Mouse (Mus musculus) heart, adult 11 months (tissue): ENCODE data around the gene Grk2.

ENCODE experiments used
- DNase-seq: peaks from one replicate; pipeline ENCODE4 v3.0.0; 2022

The Grk2 gene

DNA sequence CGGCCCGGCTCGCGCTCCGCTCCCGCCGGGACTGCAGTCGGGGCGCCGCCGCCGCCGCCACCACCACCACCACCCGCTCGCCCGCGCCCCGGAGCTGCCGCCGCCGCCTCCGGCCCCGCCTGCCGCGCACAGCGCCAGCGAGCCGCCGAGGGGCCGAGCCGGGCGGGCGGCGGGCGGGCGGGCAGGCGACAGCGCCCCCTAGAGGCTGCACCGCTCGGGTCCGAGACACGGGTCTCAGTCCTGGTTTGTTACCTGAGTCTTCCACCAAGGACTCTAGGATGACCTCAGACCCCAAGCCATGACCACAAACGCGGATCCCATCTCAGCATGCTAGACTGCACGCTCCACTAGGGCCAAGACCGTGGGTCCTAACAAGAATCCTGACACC lies at the start of gene Grk2:
Gene Grk2, minus strand, starts transcription at position 33 of the 388 bp plus-strand sequence.
- DNase-seq = peak; percentile 98

DNA sequence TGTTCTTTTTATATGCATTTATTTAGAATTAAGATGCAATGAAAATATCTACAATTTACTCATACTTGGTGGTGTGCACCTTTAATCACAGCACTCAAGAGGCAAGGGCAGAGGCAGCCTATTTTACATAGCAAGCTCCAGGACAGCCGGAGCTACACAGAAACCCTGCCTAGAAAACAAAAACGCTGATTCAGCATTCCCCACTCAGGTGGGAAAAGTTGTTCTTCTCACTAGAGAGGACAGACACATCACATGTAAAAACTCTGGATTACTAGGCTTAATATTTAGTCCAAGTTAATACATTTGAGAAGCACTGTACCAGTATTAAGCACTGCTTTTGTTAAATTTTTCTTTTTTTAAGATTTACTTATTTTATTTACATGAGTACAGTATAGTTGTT lies 43.4 kb upstream of the Grk2 start:
- DNase-seq = no peak

DNA sequence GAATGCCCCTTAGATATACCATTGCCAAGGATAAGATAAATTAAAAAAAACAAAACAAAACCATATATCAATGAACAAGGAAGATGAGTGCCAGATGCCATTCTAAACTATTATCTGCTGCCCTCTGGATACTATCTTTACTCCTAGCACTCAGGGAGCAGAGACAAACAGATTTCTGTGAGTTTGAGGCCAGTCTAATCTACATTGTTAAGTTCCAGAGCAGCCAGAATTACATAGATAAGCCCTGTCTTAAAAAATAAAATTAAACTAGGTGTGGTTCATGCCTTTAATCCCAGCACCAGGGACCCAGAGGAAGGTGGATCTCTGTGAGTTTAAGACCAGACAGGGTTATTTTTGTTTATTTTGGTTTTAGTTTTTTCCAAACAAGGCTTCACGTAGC lies 40.5 kb upstream of the Grk2 start:
- DNase-seq = no peak

DNA sequence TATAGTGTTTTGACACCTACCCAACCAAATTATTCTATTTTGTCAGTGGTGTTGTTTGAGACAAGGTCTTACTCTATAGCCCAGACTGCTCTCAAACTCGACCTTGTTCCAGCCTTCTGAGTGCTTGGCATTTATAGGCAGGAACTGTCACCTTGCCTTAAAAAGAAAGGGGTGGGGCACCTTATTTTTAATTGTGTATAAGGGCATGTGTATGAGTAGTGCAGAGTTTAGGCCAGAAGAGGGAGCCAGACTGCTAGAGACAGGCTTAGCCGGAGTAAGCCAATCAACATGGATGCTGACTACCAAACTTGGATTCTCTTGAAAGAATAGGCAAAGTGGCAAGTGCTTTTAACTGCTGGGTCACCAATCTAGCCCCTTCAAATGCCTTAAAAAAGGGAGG lies 32.1 kb upstream of the Grk2 start:
- peak; percentile 94 for DNase-seq

DNA sequence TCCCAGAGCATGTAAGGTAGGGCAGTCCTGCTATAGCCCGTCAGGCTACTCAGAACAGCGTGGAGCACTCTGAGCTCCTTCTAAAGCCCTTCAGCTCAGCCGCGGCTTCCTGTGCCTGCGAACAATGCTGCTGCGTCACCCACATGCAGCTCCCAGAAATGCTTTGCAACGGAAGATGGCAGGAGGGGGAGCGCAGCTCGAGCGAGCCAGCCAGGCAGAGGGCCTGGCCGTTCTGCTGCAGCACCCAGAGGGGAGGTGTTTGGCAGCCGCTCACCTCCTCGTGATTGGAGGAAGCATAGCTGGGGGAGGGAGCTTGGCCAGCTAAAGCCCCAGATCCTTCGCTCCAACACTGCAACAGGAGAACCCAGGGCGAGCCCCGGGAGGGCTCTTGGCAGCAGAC lies 27.8 kb upstream of the Grk2 start:
- peak; percentile 100 for DNase-seq

DNA sequence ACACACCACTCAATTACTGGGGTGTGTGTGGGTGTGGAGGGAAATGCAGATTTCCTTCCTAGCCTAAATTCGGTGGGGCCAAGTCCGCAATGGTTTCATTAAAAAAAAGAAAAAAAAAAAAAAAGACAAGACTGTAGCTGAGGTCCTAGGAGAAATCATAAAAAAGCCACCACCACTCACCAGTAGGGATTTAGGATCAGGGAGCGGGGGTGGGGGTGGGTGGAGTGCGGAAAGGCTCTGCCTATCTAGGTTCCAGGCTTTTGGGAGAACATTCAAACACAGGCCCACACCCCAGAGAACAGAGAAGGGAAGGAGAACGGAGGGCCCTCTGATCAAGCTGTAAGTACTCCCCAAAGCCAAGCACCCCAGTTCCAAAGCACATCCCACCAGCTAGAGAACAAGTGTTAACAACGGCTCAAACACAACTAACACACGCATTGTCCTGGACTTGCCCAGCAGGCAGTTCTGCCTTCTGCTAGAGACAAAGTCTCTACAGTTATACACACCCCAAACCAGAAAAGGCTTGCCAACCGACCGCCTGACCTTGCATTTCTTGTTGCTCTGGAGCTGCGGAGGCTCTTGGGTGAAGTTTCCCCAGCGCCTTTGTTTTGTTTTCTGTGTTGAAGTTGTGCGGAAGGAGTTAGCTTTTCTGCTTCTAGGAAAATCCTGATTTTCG lies 27.2 kb upstream of the Grk2 start:
- peak; percentile 94 for DNase-seq

DNA sequence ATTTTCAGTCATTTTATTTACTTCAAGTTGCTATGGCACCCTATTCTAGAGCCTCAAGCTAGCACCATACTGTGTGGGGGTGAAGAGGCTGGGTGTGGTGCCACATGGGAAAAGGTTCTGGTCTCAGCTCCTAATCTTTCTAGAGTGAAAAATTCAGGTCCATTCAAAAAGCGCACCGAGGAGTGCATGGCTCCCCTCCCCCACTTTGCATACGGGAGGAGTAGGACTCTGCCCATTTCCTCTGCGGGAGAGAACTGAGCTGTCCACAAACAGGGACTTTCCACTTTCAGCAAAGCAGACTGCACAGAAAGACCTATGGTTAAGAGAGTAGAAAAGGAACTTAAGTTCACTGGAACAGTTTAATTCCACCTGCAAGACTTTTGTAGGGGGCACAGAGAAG lies 26.6 kb upstream of the Grk2 start:
- DNase-seq = peak; percentile 95

DNA sequence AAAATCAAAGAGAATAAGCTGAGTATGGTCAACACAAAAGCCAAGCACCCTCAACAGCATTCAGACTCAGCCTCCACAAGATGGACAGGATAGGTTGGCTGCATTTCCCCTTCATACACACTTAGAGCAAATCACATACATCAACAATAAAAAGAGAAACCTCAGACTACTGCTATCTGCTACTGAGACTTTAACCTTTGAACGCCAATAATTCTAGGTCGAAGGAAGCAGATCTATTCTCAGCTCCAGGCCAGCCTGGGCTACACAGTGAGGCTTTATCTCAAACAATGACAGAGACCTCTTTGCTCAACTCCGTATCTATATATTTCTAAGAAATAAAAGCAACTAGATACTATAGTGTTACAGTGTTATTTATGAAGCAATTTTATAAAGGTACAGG lies 25.3 kb upstream of the Grk2 start:
- peak; percentile 71 for DNase-seq

DNA sequence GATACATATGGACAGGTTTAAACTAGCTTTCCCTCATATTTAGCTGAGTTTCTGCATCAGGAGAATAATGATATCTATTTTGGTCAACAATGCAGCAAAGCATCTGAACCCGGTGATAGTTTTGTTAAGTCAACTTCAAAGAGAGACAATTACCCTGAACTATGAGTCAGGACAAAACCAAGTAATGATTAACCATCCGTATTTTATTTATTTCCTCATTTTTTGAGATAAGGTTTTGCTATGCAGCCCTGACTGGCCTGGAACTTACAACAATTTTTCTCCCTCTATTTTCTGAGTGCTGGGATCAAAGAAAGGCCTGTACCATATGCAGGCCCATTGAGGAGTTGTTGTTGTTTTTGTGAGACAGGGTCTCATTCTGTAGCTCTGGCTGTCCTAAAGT lies 24.6 kb upstream of the Grk2 start:
- DNase-seq = no peak

DNA sequence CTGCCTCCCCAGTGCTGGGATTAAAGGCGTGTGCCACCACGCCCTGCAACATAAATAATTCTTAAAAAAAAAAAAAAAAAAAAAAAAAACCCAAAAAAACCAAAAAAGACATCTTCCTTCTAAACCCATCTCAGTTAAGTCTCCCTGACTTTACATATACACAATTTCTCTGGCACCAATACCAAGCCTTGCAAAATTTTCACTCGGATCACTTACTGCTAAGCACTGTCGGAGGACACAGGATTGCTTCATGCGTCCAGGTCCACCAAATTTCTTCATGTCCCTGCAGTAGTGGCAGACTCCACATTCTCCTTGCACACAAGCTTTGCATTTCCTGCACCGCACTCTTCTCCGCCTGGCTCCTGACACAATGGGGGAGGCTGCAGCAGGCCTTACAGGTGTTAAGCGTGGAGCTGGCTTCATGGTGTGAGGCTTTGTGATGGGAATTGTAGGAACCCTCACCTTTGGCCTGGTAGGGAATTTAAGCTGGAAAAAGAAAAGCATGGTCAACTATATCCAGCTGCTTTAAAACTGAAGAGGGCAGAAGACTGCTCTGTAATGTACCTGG lies 22.8 kb upstream of the Grk2 start:
- peak; percentile 80 for DNase-seq

DNA sequence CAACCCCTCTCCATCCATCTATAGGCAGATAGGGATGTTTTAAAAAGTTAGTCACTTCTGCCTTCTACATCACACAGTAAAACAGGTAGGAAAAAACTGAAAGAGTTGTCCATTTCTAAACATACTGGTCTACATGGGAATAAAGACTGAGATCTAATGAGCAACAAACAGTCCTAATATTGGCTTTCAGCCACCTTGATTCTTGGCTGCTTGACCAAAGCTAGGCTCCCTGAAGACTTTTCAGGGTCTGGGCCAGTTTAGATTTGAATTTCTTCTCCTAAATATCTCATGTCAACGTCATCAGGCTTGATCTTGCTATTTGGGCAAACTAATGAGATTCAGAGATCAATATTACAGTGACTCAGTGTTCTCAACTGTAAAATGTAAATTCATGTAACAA lies 20.9 kb upstream of the Grk2 start:
- DNase-seq = peak; percentile 82

DNA sequence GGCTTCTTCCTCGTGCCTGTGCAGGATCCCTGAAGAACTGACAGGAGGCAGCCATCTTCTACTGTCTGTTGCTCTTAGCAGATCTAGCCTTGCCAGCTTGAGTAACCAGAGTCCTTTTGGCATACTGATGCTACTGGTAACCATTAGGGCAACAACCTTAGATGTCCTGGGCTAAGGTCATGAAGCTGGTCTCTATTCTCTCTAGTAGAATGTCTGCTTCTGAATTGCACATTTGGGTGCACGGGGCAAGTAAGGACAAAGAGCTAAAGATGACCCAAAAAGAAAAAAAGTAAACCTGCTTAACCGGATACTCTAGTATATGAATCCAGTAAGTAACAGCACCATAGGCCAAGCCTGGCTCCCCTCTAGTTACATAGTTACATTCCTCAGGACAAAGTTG lies 20.1 kb upstream of the Grk2 start:
- peak; percentile 53 for DNase-seq

DNA sequence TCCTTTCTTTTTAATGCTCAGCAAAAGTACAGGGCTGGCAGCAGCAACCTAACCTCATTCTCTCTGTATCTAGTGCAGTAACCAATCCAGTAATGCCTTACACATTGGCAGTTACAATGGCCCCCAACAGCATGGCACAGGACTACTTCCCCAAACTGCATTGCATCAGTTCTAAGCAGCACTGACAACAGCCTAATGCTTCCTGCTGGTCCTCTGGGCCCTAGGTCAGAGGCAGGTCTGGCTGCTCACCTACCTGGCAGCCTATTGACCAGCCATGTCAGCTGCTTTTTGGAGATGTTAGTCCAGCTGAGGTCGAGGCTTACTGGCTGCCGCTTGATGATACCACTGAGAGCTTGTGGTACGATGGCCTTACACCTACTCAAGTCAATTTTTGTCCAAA lies 16.1 kb upstream of the Grk2 start:
- peak; percentile 85 for DNase-seq

DNA sequence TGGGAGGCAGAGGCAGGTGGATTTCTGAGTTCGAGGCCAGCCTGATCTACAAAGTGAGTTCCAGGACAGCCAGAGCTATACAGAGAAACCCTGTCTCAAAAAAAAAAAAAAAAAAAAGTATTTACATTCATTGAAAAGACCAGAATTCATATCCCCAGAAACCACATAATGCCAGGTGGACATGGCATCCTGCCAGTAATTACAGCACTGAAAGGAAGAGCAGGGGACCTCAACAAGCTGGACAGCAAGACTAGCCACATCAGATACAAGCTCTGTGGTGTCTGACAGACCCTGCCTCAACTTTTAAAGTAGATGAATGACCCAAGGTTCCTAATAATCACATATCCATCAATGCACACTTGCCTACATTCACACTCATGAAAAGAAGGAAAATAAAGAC lies 15.6 kb upstream of the Grk2 start:
- peak; percentile 77 for DNase-seq

DNA sequence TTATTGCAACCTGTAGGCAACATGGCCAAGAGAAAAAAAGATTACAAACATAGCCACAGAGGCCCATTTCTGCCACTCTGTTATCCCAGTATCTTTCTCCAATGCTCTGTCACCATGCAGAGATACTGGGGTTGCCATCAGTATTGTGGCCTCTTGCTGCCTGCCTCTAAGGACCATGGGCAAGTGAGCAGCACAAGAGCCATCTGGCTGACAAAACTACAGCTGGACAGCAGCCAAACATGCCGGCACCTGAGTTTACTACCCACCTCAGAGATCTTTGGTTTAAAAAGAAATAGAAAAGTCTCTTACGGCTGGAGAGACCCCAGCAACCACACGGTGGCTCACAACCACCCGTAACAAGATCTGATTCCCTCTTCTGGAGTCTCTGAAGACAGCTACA lies 13.2 kb upstream of the Grk2 start:
- DNase-seq = no peak

DNA sequence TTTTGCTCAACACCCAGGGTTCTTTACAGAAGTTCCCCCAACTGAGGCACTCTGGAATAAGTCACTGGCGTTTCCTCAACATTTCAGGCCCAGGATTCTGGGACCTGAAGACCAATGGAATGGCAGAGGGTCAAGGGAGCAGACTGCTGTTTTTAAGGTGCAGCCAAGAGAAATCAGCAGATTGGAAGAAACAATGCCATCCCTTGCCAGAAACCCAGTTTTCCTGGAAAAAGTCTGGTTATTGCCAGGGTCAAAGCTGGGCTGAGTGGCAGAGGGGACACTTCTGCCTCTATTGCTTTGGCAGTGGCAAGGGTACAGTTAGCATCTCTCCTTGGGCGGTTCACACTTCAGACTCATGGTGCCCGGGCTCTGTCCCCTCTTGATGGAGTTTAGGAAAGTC lies 11.2 kb upstream of the Grk2 start:
- peak; percentile 80 for DNase-seq

DNA sequence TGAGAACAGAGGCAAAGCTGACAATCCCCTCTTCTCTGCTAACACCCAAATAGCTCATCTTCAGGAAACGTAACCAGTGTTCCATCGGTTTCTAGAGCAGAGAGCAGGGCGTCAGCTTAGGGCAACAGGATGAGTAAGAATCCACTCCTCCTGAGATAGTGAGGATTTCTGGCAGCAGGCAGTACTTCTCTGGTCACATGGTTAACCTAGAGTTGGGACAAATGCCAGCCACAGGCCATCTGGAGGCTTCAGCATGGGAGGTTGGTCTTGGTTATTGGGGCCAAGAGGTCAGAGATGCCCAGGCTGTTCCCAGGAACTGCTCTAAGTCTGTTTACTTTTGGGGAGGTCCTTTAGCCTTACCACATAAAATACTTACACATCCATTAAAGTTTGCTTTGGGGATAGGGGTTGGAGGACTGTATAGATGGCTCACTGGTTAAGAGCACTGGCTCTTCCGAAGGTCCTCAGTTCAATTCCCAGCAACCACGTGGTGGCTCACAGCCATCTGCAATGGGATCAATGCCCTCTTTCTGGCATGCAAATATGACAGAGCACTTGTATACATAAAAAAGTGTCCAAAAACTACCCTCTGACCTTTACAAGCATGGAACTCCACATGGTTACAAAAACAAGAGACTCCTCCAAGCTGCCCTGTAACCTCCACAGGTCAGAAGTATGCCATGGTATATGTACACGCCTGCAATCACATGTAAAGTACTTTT lies 9.4 kb upstream of the Grk2 start:
- DNase-seq = peak; percentile 97

DNA sequence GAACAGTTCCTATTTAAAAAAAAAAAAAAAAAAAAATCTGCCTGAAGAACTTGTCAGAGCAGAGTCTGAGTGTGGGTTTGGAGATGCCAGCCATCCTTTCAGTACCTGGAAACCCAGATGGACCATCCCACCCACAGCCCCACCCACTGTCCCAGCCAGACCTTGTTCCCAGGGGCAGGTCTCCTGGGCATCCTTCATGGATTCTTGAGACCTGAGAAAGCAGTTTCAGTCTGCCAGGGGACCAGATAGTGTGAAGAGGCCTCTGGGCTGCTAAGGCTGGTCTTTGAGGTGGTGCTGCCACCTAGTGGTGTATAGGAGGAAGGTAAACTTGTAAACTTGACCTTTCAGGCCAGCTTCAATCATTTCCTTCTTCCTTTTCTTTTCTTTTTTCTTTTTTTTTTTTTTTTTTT lies 3.8 kb upstream of the Grk2 start:
- peak; percentile 96 for DNase-seq

DNA sequence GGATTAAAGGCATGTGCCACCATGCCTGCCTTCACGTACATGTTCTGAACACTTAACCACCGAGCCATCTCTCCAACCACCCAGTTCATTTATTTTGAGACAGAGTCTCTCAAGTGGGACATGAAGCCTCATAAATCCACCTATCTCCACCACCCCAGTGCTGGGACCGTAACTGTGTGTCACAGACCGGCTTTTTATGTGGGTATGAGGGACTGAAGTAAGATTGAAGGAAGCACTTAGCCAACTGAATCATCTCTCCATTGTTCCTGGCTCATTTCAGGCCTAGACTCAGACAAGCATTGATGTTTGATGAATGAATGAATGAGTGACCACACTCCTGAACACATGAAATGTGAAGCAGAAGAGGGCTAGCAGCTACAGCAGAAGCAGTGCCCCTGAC lies 3.3 kb upstream of the Grk2 start:
- DNase-seq = peak; percentile 89

DNA sequence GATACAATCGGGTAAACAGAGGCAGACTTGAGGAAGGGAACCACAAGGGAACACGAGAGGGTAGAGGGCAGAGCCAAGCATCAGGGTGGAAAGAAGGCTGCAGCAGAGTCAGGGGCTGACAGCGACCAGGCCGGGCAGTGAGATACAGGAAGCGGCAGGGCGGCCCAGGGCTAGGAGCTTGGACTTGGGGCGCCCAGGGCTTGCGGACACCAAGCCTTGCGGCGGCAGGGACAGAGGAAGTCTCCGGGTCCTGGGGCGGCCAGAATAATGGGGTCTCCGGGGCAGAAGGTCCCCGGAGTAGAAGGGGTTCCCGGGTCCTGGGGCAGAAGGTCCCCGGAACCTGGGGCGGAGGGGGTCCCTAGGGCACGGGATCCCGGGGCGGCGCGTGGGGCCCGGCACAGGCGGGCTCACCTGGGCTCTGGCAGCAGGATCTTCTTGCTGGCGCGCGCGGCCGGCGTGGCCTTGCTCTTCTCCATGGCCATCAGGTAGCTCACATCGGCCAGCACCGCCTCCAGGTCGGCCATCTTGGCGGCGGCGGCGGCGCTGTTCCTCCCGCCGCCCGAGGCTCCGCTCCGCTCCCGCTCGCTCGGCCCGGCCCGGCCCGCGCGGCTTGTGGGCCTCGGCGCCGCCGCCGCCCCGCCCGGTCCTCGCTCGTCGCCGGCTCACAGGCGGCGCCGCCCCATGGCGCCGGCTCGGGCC lies 382 bp downstream of the Grk2 start:
- peak; percentile 97 for DNase-seq

DNA sequence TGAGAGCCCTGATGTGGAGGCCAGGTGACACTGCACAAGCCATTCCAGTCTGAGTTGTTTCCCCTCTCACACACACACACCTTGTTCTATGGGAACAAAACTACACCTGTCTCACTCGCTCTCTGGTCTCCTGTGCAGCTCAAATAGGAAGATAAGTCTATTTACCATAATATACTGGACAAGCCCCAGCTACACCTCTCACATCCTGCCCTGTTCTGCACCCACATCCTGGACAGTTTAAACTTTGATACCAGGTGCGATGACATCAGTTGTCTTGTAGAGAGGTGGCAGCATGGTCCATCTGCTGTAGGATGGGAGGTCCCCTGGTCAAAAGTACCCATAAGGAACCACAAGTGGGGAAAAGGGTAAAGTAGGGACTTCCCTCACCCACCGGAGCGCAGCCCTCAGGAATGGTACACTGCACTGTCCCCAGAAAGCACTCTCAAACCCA lies 1.1 kb downstream of the Grk2 start:
- peak; percentile 95 for DNase-seq

DNA sequence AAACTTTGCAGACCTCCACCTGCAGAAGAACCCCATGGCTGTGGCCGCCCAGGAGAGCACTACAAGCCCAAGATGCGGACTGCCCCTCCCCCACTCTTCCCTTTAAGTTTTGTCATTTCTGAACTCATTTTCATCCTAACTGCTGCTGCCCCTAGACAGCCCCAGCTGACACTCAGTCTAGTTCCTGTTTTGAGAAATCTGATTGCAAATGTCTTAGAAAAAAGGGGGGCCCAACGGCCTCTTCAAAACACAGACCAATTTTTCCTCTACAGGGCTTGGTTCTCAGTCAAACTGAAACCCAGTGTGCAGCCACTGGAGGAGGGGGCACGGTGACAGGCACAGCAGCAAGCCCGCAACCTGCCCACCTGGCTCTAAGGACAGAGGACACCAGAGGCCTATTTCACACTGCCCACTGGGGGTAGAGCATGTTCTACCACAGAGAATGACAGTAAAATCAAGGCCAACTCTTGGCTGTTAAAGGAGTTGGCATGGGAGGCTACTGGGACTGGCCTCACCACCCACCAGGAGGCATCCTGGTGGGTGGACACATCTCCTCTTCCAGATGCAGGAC lies 1.7 kb downstream of the Grk2 start:
- peak; percentile 95 for DNase-seq

DNA sequence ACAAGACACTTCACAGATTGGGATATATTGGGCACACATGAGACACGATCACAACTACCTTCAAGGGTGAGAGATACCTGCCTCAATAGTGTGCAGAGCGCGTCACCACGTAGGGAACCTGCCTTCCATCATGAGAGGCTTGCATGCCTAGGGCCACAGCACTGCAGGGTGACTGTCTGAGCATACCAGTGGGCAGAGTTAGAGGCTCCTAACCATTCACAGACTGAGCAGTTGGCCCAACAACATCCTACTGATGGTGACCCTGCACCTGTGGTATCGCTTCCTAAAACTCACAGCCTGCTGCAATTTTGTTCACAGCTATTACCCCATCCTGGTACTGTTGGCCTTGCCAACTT lies 2.4 kb downstream of the Grk2 start:
- DNase-seq = peak; percentile 92
